Mouse (Mus musculus) midbrain, embryonic 10.5 days (tissue): Measurements from ENCODE around the gene Hapln4. TPM values are rescaled to one million over a fixed set of nuclear protein-coding genes. Genes with fewer than 3 reads are reported as not detected.

Experiments
- DNase-seq: peaks from one replicate; pipeline ENCODE4 v3.0.0-alpha.2; 2017; ENCODE audit warnings: low spot score
- H3K27ac ChIP-seq: fragments of 300-500 bp; sonication (generic); replicated peaks from 2 replicates; pipeline ENCODE4 v1.5.1; 2016; ENCODE audit warnings: mild to moderate bottlenecking
- H3K27me3 ChIP-seq: fragments of 300-500 bp; sonication (generic); 2 replicates; pipeline ENCODE4 v1.6.1; 2016; ENCODE audit warnings: low read depth, mild to moderate bottlenecking; ENCODE audit not compliant: poor library complexity, severe bottlenecking
- H3K36me3 ChIP-seq: fragments of 300-500 bp; sonication (generic); 2 replicates; pipeline ENCODE4 v1.6.1; 2016; ENCODE audit warnings: mild to moderate bottlenecking, moderate library complexity
- H3K4me1 ChIP-seq: fragments of 300-500 bp; sonication (generic); 2 replicates; pipeline ENCODE4 v1.6.1; 2016
- H3K4me3 ChIP-seq: fragments of 300-500 bp; sonication (generic); 2 replicates; pipeline ENCODE4 v1.5.1; 2016; ENCODE audit warnings: mild to moderate bottlenecking, moderate library complexity
- H3K9me3 ChIP-seq: fragments of 300-500 bp; sonication (generic); replicated peaks from 2 replicates; pipeline ENCODE4 v1.6.1; 2016; ENCODE audit warnings: mild to moderate bottlenecking
- WGBS: fragments of 180-500 bp; shearing (Covaris S2); methylation state at CpG from one replicate; pipeline ENCODE4 v1.1.7; 2016; 5-methylcytosine and 5-hydroxymethylcytosine counted together
- polyA plus RNA-seq: library from polyadenylated mRNA; unstranded; fragments of >200 nt; fragmentation: Nextera tagmentation; extraction: Ambion mirVana; gene quantifications from 2 replicates; pipeline ENCODE4 v1.2.1, GENCODE M21; 2016

Gene Hapln4
- polyA plus RNA-seq, 1 experiment from 2014 or later = 0.22 TPM

GRCm38 (mm10) chr8:70081976-70082375, 1.3 kb upstream of the Hapln4 start:
- 88% methylated on average over 2 of the region's 2 CpGs for WGBS
- H3K27ac ChIP-seq = no peak overlapping the region
- DNase-seq = no peak
- H3K4me3 ChIP-seq = no peak overlapping the region
- peaks cover 54% of the 10 kb centered on the region for H3K27me3 ChIP-seq
- H3K36me3 ChIP-seq = 0 out of 2 replicates have a peak, but pooled peaks cover 2% of the 10 kb centered on the region
- H3K9me3 ChIP-seq = no peaks in the 10 kb centered on the region
- peaks cover 23% of the 10 kb centered on the region for H3K4me1 ChIP-seq

DNA sequence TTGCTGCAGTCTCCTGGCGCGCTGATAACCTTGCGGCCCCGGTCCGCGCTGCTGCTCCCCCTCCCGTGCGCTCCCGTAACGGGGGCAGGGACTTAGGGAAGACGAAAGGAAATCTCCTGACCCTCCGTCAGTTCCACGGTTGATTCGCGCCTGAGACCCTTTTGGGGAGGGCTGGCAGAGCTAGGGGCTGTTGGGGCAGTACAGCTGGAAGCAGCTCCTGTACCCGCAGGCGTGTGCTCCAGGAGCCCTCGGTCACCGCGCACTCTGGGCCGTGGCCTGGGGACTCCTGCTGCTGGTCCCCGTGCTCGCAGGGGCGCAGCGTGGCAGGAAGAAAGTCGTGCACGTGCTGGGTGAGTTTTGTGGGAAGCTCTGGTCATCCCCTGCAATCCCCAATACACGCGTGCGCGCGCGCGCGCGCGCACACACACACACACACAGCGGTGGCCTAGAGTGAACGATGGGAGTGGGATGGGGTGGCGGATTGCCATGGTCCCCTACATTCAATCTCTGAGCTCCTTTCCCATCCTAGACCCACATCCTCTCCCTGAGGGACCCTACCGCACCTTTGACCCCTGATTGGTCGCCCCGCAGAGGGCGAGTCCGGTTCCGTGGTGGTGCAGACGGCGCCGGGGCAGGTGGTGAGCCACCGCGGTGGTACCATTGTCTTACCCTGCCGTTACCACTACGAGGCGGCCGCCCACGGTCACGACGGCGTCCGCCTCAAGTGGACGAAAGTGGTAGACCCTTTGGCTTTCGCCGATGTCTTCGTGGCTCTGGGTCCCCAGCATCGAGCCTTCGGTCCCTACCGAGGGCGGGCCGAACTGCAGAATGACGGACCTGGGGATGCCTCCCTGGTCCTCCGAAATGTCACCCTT, 1.2 kb downstream of the Hapln4 start:
- peaks cover 78% of the 10 kb centered on the region for H3K27me3 ChIP-seq
- no peaks in the 10 kb centered on the region for H3K9me3 ChIP-seq
- H3K4me3 ChIP-seq = peak overlapping the region; percentile 55
- no peak overlapping the region for H3K27ac ChIP-seq
- peak; percentile 50 for DNase-seq
- 0 out of 2 replicates have a peak, but pooled peaks cover 2% of the 10 kb centered on the region for H3K36me3 ChIP-seq
- H3K4me1 ChIP-seq = peaks cover 44% of the 10 kb centered on the region
- 1% methylated on average over 71 of the region's 71 CpGs for WGBS

GRCm38 (mm10) chr8:70086151-70086550, 2.9 kb downstream of the Hapln4 start:
- H3K4me1 ChIP-seq = peaks cover 53% of the 10 kb centered on the region
- WGBS = 46% methylated on average over 1 of the region's 1 CpGs
- H3K27ac ChIP-seq = no peak overlapping the region
- H3K9me3 ChIP-seq = no peaks in the 10 kb centered on the region
- H3K4me3 ChIP-seq = no peak overlapping the region
- H3K36me3 ChIP-seq = no peaks in the 10 kb centered on the region
- peaks cover 94% of the 10 kb centered on the region for H3K27me3 ChIP-seq
- no peak for DNase-seq

DNA sequence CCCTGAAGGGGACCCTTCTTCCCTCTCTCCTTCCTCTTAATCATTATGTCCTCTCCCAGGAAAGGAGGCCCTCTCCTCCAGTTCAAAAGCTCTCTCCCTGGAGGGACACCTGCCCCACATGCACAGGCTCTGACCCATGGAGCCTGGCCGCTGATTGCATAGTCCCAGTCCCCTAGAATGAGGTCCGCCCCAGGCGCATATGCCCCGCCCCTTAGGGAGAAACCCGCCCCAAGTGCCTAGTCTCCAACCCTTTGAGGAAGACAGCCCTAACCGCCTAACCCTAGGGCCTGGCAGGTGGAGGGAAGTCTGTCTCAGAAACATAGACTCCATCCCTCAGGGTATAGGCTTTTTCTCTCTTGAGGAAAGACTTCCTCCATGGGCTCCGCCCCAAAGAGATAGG, 4.0 kb downstream of the Hapln4 start:
- Histone ChIP-seq H3K27ac (no peak overlapping the region), H3K36me3 (no peaks in the 10 kb centered on the region), H3K27me3 (peaks cover 93% of the 10 kb centered on the region), H3K9me3 (no peaks in the 10 kb centered on the region), H3K4me1 (peaks cover 53% of the 10 kb centered on the region), H3K4me3 (0 out of 2 replicates have a peak overlapping the region, but pooled peaks have one; percentile 59)
- WGBS = 6% methylated on average over 7 of the region's 7 CpGs
- peak; percentile 16 for DNase-seq

DNA sequence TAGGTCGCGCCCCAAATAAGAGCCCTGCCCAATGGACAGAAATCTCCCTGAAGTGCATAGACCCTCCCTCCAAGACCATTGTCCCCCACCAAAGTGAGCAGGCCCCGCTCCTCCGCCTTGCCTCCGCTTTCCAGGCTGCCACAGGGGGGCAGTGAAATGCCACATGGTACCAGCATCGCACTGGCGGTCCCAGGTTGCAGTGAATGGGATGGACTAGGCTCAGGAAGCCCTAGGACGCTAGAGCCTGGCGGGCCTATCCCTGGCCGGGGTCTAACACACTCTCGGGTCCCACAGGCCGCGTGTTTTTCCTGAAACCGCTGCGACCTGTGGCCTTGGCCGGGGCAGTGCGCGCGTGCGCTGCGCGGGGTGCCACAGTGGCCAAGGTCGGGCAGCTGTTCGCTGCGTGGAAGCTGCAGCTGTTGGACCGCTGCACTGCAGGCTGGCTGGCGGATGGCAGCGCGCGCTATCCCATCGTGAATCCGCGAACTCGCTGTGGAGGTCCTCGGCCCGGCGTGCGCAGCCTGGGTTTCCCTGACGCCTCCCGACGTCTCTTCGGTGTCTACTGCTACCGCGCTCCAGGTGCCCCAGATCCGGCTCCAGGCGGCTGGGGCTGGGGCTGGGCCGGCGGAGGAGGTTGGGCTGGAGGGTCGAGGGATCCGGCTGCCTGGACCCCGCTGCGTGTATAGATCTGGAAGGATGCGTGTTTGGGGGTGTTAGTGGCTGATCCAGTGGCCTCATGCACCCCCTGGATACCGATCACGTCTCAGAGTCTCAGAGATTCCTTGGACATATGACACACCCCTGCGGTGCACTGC, 4.8 kb downstream of the Hapln4 start:
- H3K4me3 ChIP-seq = peak overlapping the region; percentile 59
- H3K27ac ChIP-seq = peak overlapping the region; percentile 28; the same call in 1 of the 2 replicates
- H3K9me3 ChIP-seq = no peaks in the 10 kb centered on the region
- H3K36me3 ChIP-seq = no peaks in the 10 kb centered on the region
- DNase-seq = peak; percentile 77
- WGBS = 4% methylated on average over 56 of the region's 56 CpGs
- peaks cover 52% of the 10 kb centered on the region for H3K4me1 ChIP-seq
- peaks cover 86% of the 10 kb centered on the region for H3K27me3 ChIP-seq

GRCm38 (mm10) chr8:70089296-70089960, 6.2 kb downstream of the Hapln4 start:
- H3K9me3 ChIP-seq = no peaks in the 10 kb centered on the region
- no peak overlapping the region for H3K27ac ChIP-seq
- DNase-seq = peak; percentile 37
- H3K27me3 ChIP-seq = peaks cover 72% of the 10 kb centered on the region
- H3K4me3 ChIP-seq = peak overlapping the region; percentile 4; the same call in 1 of the 2 replicates
- 51% methylated on average over 9 of the region's 9 CpGs for WGBS
- H3K4me1 ChIP-seq = peaks cover 38% of the 10 kb centered on the region
- no peaks in the 10 kb centered on the region for H3K36me3 ChIP-seq

DNA sequence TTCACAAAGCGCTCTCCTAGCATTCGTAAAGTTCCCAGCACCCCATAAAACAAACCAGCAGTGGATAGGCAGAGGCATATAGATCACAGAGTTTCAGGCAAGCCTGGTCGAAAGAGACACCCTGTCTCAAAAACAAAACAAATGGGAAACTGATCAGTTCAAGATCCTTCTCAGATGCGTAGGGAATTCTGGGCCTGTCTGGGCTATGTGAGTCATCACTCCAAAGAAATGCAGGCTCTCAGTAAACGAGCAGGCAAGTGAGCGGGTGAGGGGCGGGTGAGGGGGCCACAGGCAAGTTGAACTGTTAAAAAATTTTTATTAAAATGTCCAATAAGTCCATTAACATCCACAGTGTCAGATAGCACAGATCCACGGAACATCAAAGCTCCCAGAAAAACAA, 9.5 kb downstream of the Hapln4 start:
- no peak for DNase-seq
- 73% methylated on average over 8 of the region's 8 CpGs for WGBS
- Histone ChIP-seq H3K4me1 (peaks cover 22% of the 10 kb centered on the region), H3K27me3 (peaks cover 38% of the 10 kb centered on the region), H3K36me3 (peaks cover 31% of the 10 kb centered on the region), H3K27ac (no peak overlapping the region), H3K9me3 (no peaks in the 10 kb centered on the region; the same call in 1 of the 2 replicates), H3K4me3 (no peak overlapping the region)

- peaks cover 73% of the 10 kb centered on the region for H3K36me3 ChIP-seq
- no peak for DNase-seq
- H3K4me1 ChIP-seq = no peaks in the 10 kb centered on the region
- H3K27me3 ChIP-seq = no peaks in the 10 kb centered on the region
- no peak overlapping the region for H3K27ac ChIP-seq
- H3K9me3 ChIP-seq = no peaks in the 10 kb centered on the region; the same call in 1 of the 2 replicates
- no peak overlapping the region for H3K4me3 ChIP-seq
- 74% methylated on average over 8 of the region's 8 CpGs for WGBS
These were observed 16.0 kb downstream of the Hapln4 start for GRCm38 (mm10) chr8:70099276-70099675.

GRCm38 (mm10) chr8:70100241-70100640, 17.0 kb downstream of the Hapln4 start:
- no peak overlapping the region for H3K27ac ChIP-seq

GRCm38 (mm10) chr8:70104506-70104905, 21.2 kb downstream of the Hapln4 start:
- Histone ChIP-seq H3K9me3 (no peaks in the 10 kb centered on the region), H3K27ac (no peak overlapping the region), H3K4me1 (no peaks in the 10 kb centered on the region; the same call in 1 of the 2 replicates), H3K27me3 (peaks cover 11% of the 10 kb centered on the region), H3K4me3 (no peak overlapping the region), H3K36me3 (peaks cover 46% of the 10 kb centered on the region)
- DNase-seq = peak; percentile 24
- 30% methylated on average over 6 of the region's 6 CpGs for WGBS

More at GRCm38 (mm10) chr8:70100241-70100640, 17.0 kb downstream of the Hapln4 start:
- peaks cover 68% of the 10 kb centered on the region for H3K36me3 ChIP-seq
- 90% methylated on average over 8 of the region's 8 CpGs for WGBS
- no peak for DNase-seq
- no peaks in the 10 kb centered on the region; the same call in 1 of the 2 replicates for H3K4me1 ChIP-seq
- no peaks in the 10 kb centered on the region; the same call in 1 of the 2 replicates for H3K9me3 ChIP-seq
- H3K27me3 ChIP-seq = no peaks in the 10 kb centered on the region
- no peak overlapping the region for H3K4me3 ChIP-seq

- peaks cover 46% of the 10 kb centered on the region for H3K36me3 ChIP-seq
- H3K27me3 ChIP-seq = peaks cover 15% of the 10 kb centered on the region
- no peaks in the 10 kb centered on the region; the same call in 1 of the 2 replicates for H3K4me1 ChIP-seq
- no peak for DNase-seq
- H3K27ac ChIP-seq = no peak overlapping the region
- no peak overlapping the region for H3K4me3 ChIP-seq
- 86% methylated on average over 7 of the region's 7 CpGs for WGBS
- H3K9me3 ChIP-seq = no peaks in the 10 kb centered on the region
These were observed 21.7 kb downstream of the Hapln4 start for GRCm38 (mm10) chr8:70104922-70105321.

DNA sequence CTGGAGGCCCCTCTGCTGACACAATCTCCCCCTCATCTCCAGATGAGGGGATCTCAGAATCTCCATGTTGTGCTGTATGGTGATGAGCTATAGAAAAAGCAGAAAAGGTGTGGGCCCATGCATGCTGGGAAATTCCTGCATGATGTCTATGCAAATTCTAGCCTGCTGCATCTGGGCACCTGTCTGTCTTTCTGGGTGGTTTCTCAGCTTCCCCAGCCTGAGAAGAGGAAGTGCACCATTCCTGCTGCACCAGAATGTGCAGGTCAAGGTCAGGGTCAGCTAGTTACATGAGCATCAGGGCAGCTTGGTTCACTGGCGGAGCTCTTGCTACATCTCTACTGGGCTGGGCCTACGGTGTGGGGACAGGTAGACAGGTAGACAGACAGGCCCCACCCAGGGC, 27.2 kb downstream of the Hapln4 start:
- Histone ChIP-seq H3K4me3 (no peak overlapping the region), H3K9me3 (no peaks in the 10 kb centered on the region), H3K4me1 (peaks cover 13% of the 10 kb centered on the region), H3K36me3 (peaks cover 57% of the 10 kb centered on the region), H3K27ac (no peak overlapping the region), H3K27me3 (peaks cover 71% of the 10 kb centered on the region)
- WGBS = 96% methylated on average over 2 of the region's 2 CpGs
- no peak for DNase-seq
